Mouse (Mus musculus) heart, adult 11 months (tissue): Measurements from ENCODE around the gene Pld5.

Experiments
- DNase-seq: peaks from one replicate; pipeline ENCODE4 v3.0.0; 2022

The Pld5 gene

DNA sequence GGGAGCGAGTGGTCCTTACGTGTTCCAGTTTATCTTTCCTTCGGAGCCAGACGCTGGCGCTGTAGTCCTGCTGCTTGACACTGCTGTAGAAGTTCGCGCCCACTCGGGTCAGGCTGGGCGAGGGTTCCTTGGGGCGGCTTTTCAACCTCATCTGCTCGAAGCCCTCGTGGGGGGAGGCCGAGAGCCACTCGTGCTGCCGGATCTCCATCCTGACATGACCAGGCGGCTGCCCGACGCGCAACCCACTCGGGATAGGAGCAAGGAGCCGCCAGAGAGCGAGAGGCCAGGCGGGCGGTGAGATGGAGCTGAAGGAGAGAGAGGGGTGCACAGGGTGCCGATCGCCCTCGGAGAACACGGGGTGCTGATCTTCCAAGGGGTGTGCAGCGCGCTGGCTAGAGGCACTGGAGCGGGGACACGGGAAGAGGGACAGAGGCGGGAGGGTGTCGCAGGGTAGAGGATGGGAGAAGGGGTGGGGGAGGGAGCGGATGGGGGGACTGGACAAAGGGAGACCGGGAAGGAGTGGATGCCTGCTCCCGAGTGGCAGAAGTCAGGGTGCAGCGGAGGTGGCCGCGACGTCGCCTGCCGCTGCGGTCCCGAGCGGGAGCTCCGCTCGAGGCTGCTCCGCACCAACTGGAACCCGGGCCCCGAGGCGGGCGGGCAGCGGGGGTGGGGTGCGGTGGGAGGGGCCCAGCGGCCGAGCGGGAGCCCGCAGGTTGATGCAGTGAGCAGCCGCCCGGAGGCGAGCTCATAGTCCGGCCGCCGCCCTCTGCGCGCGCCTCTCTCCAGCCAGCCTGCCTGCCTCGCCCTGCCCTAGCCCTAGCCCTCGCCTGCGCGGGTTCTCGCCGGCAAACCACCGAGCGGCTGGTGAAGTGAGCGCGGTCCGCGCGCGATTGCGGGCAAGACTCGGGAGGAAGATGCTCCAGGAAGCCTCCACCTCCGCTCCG lies at the start of gene Pld5:
TSS of gene Pld5 (minus strand) at position 646 of the 944 bp plus-strand sequence.
- DNase-seq, result peak; percentile 78

DNA sequence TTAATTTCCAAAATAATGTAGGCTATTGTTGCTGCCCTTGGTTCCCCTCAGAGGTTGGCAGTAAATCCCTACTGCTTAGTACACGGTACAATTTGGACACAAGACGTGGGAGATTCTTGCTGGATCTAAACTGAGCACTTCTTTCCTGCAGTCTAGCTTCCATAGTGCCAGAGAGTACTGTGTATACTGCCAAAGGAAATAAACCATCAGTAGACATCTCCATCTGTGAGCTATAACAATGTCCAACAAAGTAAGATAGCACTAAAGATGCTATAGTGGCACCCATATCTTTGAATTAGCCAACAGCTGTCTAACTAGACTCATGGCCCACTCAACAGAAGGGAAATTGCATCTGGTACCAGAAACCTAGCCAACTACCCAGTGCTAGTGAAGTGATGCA lies 40.0 kb upstream of the Pld5 start:
- DNase-seq, result no peak

DNA sequence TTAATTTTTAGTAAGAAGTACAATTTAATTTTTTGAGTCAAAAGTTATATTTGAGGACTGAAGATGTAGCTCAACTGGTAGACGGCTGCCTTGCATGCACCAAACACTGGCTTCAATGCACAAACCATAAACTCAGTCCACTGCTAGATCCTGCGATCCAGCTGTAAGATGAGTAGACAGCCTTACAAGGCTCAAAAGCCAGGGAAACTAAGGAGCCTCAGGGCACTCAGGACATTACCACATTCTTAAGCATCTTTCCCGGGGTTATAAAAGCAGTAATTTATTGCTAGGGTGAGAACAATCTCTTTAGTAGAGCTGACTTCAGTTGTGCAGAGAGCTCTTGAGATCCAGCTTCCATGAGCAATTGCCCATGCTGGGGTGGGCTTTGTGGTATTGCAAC lies 35.1 kb upstream of the Pld5 start:
- no peak for DNase-seq

DNA sequence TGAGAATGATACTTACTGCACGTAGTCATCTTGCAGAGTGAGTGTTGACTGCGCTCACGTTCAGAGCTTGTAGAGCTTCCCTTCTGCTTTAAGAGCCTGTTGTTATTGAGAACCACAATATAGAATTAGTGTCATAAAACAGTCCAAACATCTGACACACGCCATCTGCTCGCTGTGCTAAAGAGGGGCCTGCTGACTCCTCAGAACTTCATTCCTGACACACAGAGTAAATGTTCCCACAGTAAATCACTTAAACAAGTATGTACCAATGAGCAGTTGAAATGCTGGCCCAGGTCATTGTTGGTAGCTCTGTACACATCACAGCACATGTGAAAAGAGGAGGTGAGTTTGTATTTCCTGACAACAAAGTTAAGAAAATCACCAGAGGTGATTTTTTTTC lies 14.3 kb upstream of the Pld5 start:
- DNase-seq, result peak; percentile 58

DNA sequence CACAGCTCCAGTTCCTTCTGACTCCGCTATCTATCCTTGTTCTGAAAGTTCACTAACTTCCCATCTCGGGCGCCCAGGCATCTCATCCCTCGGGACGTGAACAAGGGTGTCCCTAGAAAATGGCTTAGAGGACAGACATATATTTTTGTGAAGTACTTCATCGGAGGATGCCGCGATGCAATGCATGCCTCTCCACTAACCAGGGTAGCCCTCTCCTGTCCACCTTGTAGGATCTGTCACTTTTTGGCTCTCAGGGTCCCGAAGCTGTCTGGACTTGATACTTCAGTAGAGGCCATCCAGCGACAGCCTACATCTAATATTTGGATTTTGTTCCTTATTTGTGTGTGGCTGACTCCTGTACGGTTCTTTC lies 484 bp upstream of the Pld5 start:
- no peak for DNase-seq

DNA sequence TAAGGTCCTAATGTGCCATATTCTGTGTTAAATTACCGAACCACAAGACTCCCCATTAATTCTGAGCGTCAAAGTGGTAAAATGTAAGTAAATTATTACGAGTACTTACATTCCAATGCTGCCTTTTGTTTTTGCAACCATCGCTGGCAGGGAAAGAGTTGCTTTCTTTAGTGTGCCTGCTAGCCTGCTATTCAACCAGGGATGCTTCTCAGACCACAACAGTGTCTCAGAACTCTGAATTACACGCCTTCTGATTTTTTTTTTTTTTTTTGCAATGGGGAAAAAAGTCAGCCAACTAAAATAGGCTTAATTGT lies 26.4 kb downstream of the Pld5 start:
- no peak for DNase-seq

DNA sequence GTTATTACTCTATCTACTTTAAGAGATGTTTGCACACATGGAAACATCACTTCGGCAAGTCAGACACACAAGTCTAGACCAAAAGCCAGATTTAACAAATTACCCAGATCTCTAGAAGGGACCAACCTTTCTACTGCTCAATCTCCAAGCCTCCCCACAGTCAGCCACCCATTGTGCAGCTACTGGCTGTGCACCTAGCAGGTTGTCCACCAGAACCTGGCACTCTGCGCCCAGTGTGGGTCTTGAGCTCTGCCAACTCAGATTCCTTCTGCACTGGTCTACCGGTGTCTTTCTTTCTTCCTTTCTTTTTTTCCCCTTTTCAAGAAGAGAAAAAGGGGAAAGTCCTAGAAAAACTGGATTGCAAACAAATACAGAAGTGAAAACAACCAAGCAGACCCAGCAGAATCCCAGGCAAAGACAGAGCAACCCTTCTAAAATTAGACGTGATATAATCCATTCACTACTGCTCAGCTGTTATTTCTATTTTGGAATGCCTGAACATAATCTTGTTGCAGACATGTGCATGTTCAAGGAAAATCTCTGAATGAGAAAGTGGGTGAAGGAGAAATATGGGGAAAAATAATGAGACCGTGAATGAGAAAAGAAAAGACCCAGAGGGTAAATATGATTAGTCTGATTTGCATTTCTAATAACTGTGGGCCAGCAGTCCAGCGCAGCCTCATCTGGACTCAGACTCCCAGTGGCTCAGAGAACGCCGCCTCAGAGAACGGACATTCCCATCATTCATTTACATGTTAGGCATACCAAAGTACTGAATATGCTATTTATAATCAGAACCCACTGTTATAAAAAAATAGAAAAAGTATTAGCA lies 27.0 kb downstream of the Pld5 start:
- DNase-seq, result no peak

DNA sequence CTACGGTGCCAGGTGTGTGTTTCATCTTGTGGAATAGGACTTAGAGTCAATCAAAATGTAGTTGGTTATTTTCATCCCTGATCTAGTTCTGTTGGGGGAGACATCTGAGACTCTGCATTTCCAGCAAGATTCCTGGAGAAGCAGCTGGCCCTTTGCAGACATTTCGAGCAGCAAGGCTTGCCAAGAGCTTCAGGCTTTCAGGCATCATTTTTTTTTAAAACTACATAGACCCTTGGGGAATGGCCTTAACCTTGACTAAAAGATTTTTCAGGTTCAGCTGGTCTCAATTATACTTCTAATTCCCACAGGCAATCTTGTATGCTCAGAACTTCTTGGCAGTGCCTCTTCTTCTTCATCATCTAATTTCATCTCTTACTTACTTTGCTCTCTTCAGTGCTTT lies 35.9 kb downstream of the Pld5 start:
- DNase-seq, result no peak

DNA sequence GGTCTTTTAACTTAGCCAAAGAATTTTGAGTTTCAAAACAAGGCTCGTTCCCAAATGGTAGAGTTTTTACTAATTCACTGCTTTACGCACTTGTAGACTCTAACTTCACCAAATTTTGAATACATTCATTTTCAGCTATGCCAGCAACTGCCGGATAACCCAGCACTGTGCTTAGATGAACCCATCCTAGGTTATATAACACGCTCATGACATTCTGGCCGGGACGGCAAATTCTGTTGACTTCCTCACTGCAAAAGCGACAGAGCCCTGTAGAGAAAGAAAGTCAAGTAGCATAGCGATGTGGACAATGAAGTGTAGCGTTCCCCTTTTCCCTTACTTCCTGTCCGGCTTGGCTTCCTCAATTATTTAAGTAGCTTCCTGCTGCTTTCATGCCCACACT lies 51.3 kb downstream of the Pld5 start:
- no peak for DNase-seq

DNA sequence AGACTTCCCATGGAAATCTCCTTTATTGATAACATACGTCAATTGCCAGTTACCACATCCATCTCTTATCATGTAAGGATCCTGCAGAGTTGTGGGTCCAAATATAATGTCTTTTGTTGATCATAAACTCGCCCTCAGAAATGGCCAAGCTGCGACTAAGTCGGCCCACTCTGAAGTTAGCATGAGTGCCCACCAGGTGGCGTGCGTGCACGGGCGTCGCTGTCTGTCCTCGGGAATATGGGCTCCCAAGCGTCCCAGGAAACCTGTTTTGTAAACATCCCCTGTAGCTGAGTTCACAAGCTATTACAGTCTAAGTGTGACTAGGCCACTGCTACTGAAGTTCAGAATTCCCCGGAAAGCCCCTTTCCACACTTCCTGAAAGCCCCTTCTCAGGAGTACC lies 51.9 kb downstream of the Pld5 start:
- no peak for DNase-seq

DNA sequence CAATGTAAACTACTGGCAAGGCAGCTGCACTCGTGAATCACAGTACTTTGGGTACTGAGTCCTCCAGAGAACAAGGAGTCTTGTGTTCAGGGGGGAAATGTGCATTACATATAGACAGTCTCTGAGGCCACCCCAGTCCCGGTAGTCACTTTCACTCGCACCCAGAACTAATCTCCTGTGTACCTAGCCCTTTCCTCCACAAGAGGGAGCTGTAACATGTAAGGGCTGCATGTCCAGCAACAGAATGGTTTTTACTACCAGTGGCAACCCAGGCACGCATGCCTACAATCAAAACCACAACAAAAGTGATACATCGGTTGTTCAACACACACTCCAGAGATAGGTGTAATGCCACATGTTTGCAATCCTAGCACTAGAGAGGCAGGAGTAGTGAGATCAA lies 56.9 kb downstream of the Pld5 start:
- DNase-seq, result no peak

DNA sequence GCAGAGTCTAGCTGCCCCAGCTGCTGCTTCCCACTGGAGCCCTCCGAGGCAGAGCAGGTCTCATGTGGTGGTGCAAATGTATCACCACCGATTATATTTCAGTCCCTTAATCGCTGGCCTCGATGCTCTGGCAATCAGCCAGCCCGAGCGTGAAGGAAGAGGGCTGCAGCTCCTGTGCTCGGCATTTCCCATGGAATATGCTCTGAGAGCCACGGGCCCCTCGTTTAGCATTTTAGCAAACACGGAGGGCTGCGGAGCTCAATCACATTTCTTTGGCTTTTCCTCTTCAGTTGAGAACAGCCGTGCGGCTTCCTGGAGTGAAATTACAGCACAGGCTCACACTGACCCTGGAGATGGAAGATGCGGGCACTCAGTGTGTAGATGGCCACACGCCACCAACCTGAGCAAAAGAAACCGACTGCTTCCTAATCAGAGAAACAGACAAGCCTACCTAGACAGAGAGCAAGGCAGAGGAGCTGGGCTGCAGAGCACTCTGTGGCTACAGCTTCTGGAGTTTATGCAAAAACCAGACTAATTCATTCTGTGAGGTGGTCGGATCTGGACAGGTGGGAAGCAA lies 61.4 kb downstream of the Pld5 start:
- no peak for DNase-seq

DNA sequence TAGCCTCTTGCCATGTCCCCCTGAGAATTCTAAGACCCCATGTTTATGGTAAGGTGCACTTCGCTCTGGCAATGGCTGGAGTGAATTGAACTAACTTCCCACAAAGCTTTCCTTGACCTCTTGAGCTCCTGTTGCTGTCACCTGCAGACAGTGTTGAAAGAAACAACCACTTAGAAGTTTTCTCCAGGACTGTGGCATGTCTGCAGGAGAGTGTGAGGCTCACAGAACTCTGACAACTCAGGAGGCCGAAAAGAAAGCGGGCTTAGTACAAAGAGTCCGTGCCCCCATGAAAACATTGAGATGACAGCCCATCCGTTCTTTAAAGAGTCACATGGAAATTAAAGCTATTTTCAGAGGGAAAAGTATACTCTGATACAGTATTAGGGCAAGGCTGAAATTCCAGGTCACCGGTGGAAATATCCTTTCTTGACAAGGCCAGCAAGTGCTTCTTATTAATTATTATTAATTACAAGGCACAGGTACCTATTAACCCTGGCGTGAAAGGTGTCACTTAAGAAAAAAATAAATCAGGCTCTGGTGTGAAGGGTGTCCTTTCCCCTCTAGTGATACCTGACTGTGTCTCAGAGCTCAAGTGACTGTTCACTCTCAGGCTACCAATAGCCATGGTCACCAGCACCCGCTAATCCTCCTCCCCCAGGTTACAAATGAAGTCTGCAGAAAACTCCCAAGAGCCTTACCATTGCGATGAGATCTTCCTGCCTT lies 62.0 kb downstream of the Pld5 start:
- DNase-seq, result no peak

DNA sequence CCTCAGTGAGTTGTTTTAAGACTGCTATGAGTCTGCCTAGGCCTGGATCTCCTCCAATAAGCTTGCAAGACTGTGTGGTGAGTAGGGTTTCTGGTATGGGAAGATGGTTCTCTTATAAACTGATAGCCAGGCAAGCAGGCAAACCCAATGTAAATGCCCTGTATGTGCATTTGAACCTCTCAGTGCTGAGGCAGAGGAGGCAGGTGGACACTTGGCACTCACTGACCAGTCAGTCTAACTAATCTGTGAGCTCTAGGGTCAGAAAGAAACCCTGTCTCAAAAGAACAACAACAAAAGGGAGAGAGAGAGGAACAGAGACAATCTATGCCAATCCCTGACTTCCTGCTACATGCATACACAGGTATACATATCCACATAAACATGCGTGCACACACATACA lies 64.3 kb downstream of the Pld5 start:
- no peak for DNase-seq

DNA sequence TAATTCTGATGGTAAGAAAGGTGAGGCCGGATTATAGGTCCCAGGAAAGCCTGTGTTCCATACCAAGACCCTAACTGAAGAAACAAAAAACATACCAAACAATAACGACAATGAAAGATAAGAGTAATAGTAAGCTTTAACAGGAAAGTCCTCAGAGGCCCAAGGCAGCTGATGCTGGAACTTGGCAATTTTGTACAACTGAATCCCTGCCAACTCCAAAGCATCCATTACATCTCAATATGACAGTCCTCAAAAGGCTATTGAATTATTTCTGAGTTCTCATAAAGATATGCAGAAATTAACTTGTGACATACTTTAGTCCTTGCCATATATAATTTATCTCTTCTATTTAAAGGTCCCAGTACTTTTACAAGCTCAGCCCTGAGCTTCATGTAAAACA lies 67.1 kb downstream of the Pld5 start:
- DNase-seq, result no peak

DNA sequence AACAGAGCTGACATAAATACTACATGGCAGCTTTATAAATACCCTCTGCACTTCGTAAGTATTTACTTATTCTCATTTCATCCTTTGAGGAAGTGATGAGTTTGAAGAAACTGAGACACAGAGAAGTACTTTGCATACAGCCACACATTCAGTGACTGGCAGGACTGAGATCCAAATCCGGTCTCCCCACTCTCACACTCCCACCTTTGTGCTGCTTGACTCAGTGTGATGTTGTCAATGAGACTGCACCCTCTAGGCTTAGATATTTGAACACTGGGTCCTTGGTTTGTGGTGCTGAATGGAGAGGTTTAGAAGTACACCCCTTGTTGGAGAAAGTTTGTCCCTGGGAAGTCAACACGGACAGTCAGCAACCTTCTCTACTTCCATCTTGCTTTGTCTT lies 72.8 kb downstream of the Pld5 start:
- DNase-seq, result no peak

DNA sequence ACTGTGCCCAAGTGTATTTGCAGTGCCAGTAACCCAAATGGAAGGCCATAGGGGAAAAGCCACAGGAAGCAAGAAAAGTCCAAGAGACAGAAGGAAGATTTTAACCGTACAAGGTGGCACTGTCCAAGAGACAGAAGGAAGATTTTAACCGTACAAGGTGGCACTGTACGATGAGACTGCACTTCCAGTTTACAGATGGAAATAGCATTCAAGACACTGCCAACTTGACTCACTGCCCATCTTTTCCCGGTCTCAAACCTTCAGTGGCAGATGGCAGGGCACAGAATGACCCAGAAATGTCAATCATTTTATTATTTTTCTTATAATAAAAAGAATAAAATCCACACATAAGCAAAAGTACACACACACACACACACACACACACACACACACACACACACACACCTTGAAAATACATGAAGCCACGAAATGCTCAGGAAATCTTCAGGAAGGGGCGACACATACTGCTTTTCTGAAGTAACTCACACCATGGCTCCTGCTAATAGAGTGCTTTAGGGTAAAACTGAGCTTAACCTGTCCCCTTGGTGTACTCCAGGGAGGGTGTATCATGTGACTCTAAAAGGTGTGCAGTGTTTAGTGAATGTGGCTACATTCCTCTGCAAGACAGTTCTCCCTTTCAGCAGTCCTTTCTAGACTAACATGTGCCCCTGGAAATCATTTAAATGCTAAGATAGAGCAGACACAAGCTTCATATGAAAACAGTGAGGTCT lies 77.9 kb downstream of the Pld5 start:
- DNase-seq, result peak; percentile 54

DNA sequence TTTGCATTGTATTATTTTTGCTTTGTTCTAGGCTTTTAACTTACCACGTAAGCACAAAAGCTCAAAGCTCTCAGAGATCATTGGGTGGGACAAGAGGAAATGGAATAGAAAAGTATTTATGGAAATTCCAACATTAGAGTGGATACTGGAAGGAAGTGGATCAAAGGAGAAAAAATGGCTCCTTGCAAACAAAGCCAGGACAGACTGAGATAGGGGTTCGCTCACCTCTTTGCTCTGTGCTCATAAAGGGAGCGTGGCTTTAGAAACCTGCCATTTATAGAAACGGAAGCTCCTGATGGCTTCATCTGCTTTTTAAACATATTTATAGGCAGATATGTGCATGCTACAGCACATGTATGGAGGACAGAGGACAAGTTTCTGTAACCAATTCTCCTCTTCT lies 78.8 kb downstream of the Pld5 start:
- DNase-seq, result no peak

DNA sequence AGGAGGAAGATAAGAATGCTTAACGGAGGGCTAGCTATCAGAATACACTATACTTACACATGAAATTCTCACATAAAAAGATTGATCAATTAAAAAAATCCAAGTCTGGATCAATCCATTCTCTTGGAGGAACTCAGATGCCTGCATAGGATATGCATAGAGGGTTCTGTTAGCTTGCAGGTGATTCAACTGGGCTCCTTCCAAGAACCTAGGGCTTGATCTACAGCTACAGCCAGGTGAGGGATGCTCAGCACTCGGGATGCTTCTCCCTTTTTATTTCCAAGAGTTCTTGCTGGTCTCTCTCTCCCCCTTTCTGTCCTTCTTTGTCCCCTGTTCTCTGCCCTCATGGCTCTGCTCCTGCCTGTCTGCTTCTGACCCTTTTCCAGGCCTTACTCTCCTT lies 80.4 kb downstream of the Pld5 start:
- peak; percentile 56 for DNase-seq

DNA sequence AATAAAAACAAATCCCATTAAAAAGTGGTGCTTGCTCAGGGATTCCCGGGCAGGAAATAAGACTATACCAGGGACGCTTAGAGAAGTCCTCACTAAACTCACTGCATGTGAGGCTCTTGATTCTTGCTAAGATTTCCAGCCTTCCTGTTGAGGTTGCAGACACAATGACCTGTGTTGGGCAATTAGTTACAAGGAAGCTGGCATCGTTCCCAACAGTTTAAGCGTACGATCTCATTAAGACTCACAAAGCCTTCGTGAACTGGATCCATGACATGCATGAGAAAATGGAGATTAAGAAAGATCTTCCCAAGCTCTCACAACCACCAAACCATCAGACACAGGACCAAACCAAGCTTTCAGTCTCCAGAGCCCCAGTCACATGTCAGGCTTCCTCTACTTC lies 91.1 kb downstream of the Pld5 start:
- no peak for DNase-seq

DNA sequence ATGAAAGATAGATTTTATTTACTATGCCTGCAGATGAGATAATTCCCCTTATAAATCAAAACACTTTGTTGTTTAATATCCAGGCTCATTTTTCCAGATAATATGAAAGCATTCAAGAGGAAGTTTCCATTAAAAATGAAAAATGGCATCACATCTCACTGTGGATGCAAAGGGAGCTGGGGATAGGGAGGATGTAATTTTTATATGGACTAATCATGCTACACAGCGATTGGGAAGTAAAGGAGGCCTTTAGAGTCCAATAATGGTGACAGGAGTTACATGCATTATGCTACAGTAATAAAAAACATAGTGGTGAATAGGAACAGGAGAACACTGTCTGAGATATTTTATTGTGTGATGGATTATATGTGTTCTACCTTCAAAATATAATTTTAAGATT lies 100.1 kb downstream of the Pld5 start:
- DNase-seq, result no peak

DNA sequence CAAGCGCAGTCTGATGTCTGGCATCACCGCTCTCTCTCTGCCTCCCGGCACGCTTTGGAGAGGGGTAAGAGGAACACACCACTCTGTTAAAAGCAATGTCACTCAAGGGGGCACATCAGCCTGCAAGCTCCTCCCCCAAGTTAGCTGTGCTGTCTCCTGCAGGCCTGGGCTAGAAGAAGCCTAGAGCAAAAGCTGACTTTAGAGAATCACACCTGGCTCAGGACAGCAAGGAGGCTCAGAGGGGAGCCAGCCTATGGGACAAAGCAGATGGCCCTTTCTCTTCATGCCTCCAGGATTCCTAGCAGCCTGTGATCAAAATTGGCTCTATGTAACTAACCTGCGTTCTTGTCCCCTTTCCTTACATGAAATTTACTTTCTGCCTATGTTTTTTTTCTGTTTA lies 107.3 kb downstream of the Pld5 start:
- DNase-seq, result no peak

DNA sequence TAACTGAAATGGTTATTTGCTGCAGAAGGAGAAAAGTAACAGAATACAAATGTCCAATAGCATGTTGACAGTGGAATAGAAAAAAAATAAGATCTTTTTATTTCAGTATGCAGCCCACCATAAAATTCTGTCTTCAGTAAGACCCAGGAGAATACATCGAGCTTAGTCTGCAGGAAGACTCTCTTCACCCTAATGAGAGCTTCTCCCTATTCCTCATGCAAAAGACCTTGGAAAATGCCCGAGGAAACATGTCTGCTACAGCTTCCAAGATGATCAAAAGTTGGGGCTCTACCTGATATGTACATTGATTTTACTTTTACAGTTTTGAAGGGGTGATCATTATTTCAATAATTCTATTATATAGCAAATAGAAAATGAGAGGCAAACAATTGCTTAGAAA lies 108.0 kb downstream of the Pld5 start:
- DNase-seq, result no peak
